Mouse (Mus musculus) intestine, embryonic 14.5 days (tissue): ENCODE results near the gene Zfp523. TPM values are rescaled to one million over a fixed set of nuclear protein-coding genes. Genes with fewer than 3 reads are reported as not detected.

Experiments
- ATAC-seq: fragments of 200-750 bp; cut with Nextera tagmentation; replicated peaks from 2 replicates; pipeline ENCODE4 v1.8.0; 2017; ENCODE audit warnings: low read depth, moderate number of reproducible peaks, moderate TSS enrichment, moderate library complexity; ENCODE audit not compliant: low FRiP score, low TSS enrichment
- DNase-seq: peaks from one replicate; pipeline ENCODE4 v3.0.0-alpha.2; 2018; ENCODE audit warnings: low spot score
- H3K27ac ChIP-seq: fragments of 300-500 bp; sonication (generic); 2 replicates; pipeline ENCODE4 v1.5.1; 2014; ENCODE audit warnings: low read depth, mild to moderate bottlenecking, control low read depth
- H3K27me3 ChIP-seq: fragments of 300-500 bp; sonication (generic); replicated peaks from 2 replicates; pipeline ENCODE4 v1.6.1; 2014; ENCODE audit warnings: low read length, control low read depth; ENCODE audit not compliant: control insufficient read depth, insufficient read depth
- H3K36me3 ChIP-seq: fragments of 300-500 bp; sonication (generic); 2 replicates; pipeline ENCODE4 v1.6.1; 2014; ENCODE audit warnings: low read length, control low read depth; ENCODE audit not compliant: control insufficient read depth, insufficient read depth
- H3K4me1 ChIP-seq: fragments of 300-500 bp; sonication (generic); replicated peaks from 2 replicates; pipeline ENCODE4 v1.6.1; 2014; ENCODE audit warnings: low read length, control low read depth, mixed read lengths; ENCODE audit not compliant: control insufficient read depth, insufficient read depth
- H3K4me2 ChIP-seq: fragments of 300-500 bp; sonication (generic); 2 replicates; pipeline ENCODE4 v1.6.1; 2014; ENCODE audit warnings: low read length
- H3K4me3 ChIP-seq: fragments of 300-500 bp; sonication (generic); 2 replicates; pipeline ENCODE4 v1.5.1; 2014; ENCODE audit warnings: low read depth, low read length, control low read depth, mixed read lengths
- H3K9ac ChIP-seq: fragments of 300-500 bp; sonication (generic); 2 replicates; pipeline ENCODE4 v1.6.1; 2014; ENCODE audit warnings: mild to moderate bottlenecking, low read length
- H3K9me3 ChIP-seq: fragments of 300-500 bp; sonication (generic); 2 replicates; pipeline ENCODE4 v1.6.1; 2016; ENCODE audit warnings: low read length, control low read depth; ENCODE audit not compliant: control insufficient read depth
- WGBS: fragments of 180-500 bp; shearing (Covaris S2); extraction: QIAGEN DNeasy Blood & Tissue Kit; methylation state at CpG from one replicate; pipeline ENCODE4 v1.1.7; 2014; 5-methylcytosine and 5-hydroxymethylcytosine counted together
- polyA plus RNA-seq: library from polyadenylated mRNA; unstranded; fragments of >200 nt; fragmentation: Nextera tagmentation; extraction: Ambion mirVana; gene quantifications from 2 replicates; pipeline ENCODE4 v1.2.1, GENCODE M21; 2014

Zfp523 gene
- polyA plus RNA-seq, 1 experiment from 2014 or later: 32.4 TPM

DNA sequence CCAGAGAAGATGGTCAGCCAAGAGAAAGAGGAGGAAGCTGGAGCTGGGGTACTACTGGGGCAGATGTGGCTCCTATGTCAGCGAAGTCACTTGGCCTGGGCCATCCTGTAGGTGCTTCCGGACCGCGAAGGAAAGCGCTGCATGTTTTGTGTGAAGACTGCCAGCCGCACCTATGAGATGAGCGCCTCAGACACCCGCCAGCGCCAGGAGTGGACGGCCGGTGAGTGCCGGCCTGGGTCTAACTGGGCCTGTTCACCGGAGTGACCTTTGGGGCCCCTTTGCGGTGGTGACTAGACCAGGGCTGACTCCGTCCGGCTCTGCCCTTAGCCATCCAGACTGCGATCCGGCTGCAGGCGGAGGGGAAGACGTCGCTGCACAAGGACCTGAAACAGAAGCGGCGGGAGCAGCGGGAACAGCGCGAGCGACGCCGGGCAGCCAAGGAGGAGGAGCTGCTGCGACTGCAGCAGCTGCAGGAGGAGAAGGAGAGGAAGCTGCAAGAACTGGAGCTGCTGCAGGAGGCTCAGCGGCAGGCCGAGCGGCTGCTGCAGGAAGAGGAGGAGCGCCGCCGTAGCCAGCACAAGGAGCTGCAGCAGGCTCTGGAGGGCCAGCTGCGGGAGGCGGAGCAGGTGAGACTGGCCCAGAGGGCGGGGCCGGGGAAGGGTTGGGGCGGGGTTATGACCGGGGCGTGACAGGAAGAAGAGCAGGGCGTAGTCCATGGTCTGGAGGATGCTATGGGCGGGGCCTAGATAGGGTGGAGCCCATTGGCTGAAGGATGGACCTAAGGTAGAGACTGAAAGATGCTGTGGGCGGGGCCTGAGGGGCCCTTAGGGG, 46.8 kb downstream of the Zfp523 start:
- WGBS: 2% methylated on average over 46 of the region's 46 CpGs
- no peaks in the 10 kb centered on the region for H3K36me3 ChIP-seq
- no peaks in the 10 kb centered on the region for H3K27me3 ChIP-seq
- peak overlapping the region; percentile 70 for H3K4me2 ChIP-seq
- H3K27ac ChIP-seq: peak overlapping the region; percentile 62
- peak overlapping the region; percentile 45 for H3K9ac ChIP-seq
- peak overlapping the region; percentile 47 for H3K4me3 ChIP-seq
- ATAC-seq (peak; percentile 87), DNase-seq (peak; percentile 96)
- H3K4me1 ChIP-seq: peaks cover 7% of the 10 kb centered on the region
- H3K9me3 ChIP-seq: no peaks in the 10 kb centered on the region

DNA sequence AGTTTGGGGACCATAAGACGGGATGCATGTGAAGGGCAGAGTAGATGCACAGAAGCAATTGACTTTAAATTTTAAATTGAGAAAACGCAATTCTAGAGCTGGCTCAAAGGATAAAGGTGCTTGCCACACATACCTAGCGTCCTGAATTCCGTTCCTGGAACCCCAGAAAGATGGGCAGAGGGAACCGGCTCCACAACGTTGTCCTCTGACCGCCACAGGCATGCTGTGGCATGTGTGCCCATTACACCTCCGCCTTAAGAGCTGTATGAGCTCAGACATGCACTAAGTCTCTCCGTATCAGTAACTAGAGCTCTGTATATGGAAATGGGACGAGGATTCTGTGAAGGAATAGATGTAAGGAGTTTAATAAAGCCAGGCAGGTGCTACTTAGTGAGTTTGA, 47.7 kb downstream of the Zfp523 start:
- ATAC-seq: no peak
- H3K4me1 ChIP-seq: peaks cover 7% of the 10 kb centered on the region
- no peak overlapping the region for H3K27ac ChIP-seq
- WGBS: 85% methylated on average over 10 of the region's 10 CpGs
- no peaks in the 10 kb centered on the region for H3K36me3 ChIP-seq
- H3K4me2 ChIP-seq: no peak overlapping the region
- no peak overlapping the region for H3K9ac ChIP-seq
- H3K4me3 ChIP-seq: no peak overlapping the region
- no peaks in the 10 kb centered on the region for H3K27me3 ChIP-seq
- H3K9me3 ChIP-seq: no peaks in the 10 kb centered on the region
- DNase-seq: no peak

DNA sequence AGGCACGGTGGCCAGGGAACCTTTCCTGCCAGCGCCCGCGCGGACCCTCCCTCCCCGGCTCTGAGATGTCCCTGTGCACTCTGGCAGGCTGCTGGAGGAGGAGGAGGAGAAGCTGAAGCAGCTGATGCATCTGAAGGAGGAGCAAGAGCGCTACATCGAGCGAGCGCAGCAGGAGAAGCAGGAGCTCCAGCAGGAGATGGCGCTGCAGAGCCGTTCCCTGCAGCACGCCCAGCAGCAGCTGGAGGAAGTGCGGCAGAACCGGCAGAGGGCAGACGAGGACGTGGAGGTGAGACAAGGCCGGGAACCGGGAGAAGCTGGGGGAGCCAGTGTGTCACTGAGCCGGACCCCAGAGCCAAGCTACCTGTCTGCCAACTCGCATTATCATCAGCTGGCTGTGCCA, 49.1 kb downstream of the Zfp523 start:
- peak; percentile 92 for DNase-seq
- H3K4me3 ChIP-seq: 0 out of 2 replicates have a peak overlapping the region, but pooled peaks have one; percentile 8
- H3K27ac ChIP-seq: no peak overlapping the region
- no peak overlapping the region for H3K9ac ChIP-seq
- H3K4me1 ChIP-seq: peaks cover 7% of the 10 kb centered on the region
- peak; percentile 37 for ATAC-seq
- peak overlapping the region; percentile 49 for H3K4me2 ChIP-seq
- no peaks in the 10 kb centered on the region for H3K9me3 ChIP-seq
- no peaks in the 10 kb centered on the region for H3K27me3 ChIP-seq
- 2% methylated on average over 17 of the region's 21 CpGs for WGBS
- H3K36me3 ChIP-seq: no peaks in the 10 kb centered on the region

DNA sequence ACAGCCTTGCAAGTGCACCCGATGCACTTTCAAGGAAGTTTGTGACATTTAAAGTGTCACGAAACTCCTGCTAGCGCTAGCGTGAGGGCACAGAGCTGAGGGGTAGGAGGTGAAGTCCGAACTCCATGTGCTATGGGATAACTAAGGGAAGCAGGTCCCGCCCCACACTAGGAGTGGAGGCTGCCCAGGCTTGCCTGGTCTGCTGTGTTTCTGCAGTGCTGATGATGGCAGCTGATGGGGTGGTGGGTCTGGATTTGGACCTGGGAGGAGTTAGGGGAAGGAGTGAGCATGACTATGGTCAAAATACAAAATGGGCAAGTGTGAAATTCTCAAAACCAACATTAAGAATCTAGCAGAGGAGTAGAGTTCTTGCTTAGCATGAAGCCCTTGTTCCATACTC, 53.6 kb downstream of the Zfp523 start:
- no peaks in the 10 kb centered on the region for H3K9me3 ChIP-seq
- DNase-seq (no peak), ATAC-seq (no peak)
- no peaks in the 10 kb centered on the region for H3K27me3 ChIP-seq
- H3K4me1 ChIP-seq: peaks cover 14% of the 10 kb centered on the region; the same call in 1 of the 2 replicates
- no peak overlapping the region for H3K4me3 ChIP-seq
- WGBS: 72% methylated on average over 6 of the region's 6 CpGs
- no peak overlapping the region for H3K4me2 ChIP-seq
- no peak overlapping the region for H3K27ac ChIP-seq
- no peak overlapping the region for H3K9ac ChIP-seq
- H3K36me3 ChIP-seq: no peaks in the 10 kb centered on the region

DNA sequence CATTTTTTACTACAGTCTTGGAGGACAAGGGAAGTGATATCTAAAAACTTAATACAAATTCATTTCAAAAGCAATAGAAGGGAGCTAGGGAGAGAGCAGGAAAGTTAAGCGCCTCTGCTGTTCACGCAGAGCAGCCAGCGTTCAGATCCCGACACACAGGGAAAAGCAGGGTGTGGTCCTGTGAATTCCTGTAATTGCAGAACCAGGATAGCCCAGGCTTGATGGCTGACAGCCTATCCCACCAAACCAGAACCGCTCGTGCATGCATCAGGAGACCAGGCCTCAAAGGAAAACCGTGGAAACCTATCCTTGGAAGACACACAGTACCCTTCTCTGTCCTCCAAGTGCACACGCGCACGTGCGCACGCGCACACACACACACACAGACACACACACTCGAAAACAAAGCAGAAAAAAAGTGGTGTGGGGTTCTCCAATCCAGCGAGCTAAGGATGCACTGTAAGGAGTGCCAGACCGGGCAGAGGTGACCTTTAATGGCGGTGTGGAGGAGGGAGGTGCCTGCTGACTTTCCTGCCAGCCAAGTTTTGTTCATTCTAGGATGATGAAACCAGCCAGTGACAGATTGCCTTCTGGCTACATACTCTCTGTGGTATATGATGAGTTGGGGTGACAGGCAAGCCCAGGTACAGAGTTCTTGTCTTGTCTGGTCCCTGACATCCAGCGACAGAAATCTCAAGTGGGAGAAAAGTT, 54.3 kb downstream of the Zfp523 start:
- H3K4me3 ChIP-seq: no peak overlapping the region
- H3K36me3 ChIP-seq: no peaks in the 10 kb centered on the region
- no peak overlapping the region for H3K9ac ChIP-seq
- no peak for ATAC-seq
- H3K27me3 ChIP-seq: no peaks in the 10 kb centered on the region
- no peaks in the 10 kb centered on the region for H3K9me3 ChIP-seq
- peaks cover 14% of the 10 kb centered on the region; the same call in 1 of the 2 replicates for H3K4me1 ChIP-seq
- no peak overlapping the region for H3K27ac ChIP-seq
- 84% methylated on average over 18 of the region's 18 CpGs for WGBS
- H3K4me2 ChIP-seq: no peak overlapping the region
- no peak for DNase-seq

DNA sequence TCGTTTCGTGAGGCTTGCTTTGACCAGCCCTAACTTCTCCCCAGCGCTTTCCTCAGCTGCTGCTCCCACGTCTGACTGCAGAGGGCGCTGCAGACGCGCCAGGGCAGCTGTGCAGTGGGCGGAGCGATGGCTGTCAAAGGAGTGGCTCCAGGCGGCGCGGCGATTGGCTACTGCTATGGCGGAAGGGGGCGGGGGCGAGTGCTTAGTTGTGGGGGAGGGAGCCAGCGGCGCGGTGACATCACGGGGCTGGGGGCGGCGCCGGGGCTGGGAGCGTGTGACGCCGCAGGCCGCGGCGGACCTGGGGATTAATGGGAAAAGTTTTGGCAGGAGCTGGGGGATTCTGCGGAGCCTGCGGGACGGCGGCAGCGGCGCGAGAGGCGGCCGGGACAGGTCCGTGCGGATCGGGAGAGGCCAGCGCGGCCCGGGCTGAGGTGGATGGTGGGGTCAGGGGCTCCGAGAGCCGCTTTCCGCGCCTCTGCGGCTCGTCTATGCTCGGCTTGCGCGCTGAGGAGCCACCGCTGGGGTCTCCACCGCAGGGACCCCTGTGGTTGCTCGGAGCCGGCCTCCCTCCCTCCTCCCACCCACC, 55.6 kb downstream of the Zfp523 start, which contains the start of gene Ppard:
Ppard (plus strand) TSS at position 226 of the 586 bp plus-strand sequence.
- peak; percentile 93 for ATAC-seq
- H3K4me2 ChIP-seq: peak within 1 kb of the TSS; percentile 68
- peak within 1 kb of the TSS; percentile 67 for H3K27ac ChIP-seq
- no peaks in the 10 kb centered on the region for H3K36me3 ChIP-seq
- H3K9ac ChIP-seq: peak within 1 kb of the TSS; percentile 89
- peaks cover 14% of the 10 kb centered on the region; the same call in 1 of the 2 replicates for H3K4me1 ChIP-seq
- WGBS: under 1% methylated on average over 56 of the region's 57 CpGs
- DNase-seq: peak; percentile 99
- peak within 1 kb of the TSS; percentile 79 for H3K4me3 ChIP-seq
- H3K27me3 ChIP-seq: no peaks in the 10 kb centered on the region
- no peaks in the 10 kb centered on the region for H3K9me3 ChIP-seq

DNA sequence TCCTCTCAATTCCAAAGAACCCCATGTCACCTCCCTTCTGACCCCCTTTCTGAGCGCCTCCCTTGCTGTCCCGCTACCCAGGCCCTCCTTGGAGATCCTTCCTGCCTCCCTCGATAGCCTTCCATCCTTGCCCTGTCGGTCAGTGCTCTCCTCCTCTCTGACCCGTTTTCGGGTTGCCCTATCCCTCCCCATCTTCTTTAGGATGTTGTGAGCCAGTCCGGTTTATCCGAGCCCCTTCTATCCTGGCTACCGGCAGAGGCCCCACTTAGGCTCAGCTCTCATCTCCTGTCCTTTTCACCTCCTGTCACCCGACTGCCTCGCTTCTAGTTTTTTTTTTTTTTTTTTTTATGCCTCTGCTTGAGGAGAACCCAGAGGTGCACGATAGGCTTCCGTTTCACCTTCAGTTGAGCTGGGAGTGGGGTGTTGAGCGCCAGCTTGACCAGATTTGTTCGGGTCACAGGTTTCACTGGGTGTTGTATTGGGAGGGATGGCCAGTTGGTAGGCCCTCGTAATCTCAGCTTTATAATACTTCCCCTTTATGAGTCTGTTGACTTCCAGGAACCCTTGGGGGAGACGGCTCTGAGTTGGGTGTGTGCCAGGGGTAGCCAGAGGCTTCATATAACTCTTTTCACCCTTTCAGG, 56.3 kb downstream of the Zfp523 start:
- Histone ChIP-seq H3K4me1 (peaks cover 14% of the 10 kb centered on the region; the same call in 1 of the 2 replicates), H3K4me3 (peak overlapping the region; percentile 79), H3K27me3 (no peaks in the 10 kb centered on the region), H3K4me2 (peak overlapping the region; percentile 68), H3K9me3 (no peaks in the 10 kb centered on the region), H3K9ac (peak overlapping the region; percentile 89), H3K36me3 (0 out of 2 replicates have a peak, but pooled peaks cover 3% of the 10 kb centered on the region), H3K27ac (peak overlapping the region; percentile 67)
- 6% methylated on average over 17 of the region's 17 CpGs for whole genome bisulfite sequencing
- ATAC-seq (peak; percentile 44), DNase-seq (no peak)

DNA sequence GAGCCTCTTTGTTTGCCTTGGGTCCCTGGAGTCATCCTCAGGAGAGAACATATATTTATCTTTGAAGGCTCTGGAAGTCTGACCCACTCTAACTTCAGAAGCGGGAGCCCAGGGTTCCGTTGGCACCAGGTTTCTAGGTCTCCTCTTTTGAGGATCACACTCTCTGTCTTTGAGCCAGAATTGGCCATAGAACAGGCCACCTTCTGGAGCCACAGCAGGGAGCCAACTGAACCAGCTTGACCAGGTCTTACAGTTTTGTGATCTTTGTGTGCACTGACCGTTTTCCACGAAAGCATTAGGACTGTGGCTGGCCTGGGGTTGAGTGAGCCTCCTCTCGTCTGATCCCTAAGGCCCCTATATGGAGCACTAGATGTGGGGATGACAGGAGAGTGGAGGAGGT, 57.7 kb downstream of the Zfp523 start:
- DNase-seq: no peak
- ATAC-seq: no peak
- no peaks in the 10 kb centered on the region for H3K9me3 ChIP-seq
- no peak overlapping the region for H3K27ac ChIP-seq
- no peak overlapping the region for H3K9ac ChIP-seq
- H3K4me3 ChIP-seq: no peak overlapping the region
- H3K4me1 ChIP-seq: peaks cover 14% of the 10 kb centered on the region; the same call in 1 of the 2 replicates
- no peaks in the 10 kb centered on the region for H3K27me3 ChIP-seq
- 0 out of 2 replicates have a peak, but pooled peaks cover 6% of the 10 kb centered on the region for H3K36me3 ChIP-seq
- WGBS: 86% methylated on average over 5 of the region's 5 CpGs
- H3K4me2 ChIP-seq: no peak overlapping the region
